Mouse (Mus musculus): ENCODE measurements around the gene Gm47959.
"Not testable (repeated sequence)": the region's sequence is repeated elsewhere in the genome, so short reads cannot be mapped to it uniquely, and the experiment has no call there.

Gene Gm47959

DNA sequence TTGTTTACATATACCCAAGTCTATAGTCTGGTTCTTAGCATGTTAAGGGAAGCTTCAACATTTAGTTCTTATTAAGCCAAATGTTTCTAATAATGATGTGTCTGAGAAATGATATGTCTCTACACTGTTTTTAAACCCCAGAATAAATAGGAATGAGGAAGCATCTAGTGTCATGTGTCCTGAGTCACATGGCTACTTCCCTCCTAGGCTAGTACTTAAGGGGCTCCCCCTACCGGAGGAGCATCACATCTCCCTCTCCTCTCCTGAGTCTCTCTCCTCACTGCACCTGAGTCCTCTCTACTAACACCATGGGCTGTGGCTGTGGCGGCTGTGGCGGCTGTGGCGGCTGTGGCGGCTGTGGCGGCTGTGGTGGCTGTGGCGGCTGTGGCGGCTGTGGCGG lies at the start of gene Gm47959:
Gene Gm47959 (plus strand): TSS at position 243 of the 400 bp plus-strand sequence.
- DNase-seq, result not testable (repeated sequence)

- DNase-seq, result not testable (repeated sequence)
These were observed 44.4 kb upstream of the Gm47959 start, which contains the start of gene Gm7544 for GRCm38 (mm10) chr1:82955913-82956312. Gene Gm7544, minus strand, starts transcription at chr1:82956013.

DNA sequence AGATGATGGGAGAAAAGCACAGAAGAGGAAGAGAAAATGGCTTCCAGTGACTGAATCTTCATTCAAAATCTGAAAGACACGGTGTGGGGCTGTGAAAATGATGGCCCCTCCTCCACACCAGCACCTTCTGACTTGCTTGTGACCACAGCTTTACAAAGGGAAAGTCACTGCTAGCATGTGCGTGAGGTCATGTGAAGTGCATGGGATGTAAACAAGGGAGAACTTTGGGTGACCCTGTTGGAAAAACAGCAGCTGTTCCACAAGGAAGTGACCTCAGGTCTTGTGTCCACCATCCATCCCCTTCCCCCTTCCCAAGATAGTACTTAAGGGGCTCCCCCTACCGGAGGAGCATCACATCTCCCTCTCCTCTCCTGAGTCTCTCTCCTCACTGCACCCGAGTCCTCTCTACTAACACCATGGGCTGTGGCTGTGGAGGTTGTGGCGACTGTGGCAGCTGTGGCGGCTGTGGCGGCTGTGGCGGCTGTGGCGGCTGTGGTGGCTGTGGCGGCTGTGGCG lies 40.4 kb upstream of the Gm47959 start, which contains the start of gene Gm47955:
Gene Gm47955 (plus strand): TSS at position 417 of the 516 bp plus-strand sequence.
- DNase-seq, result no peak

DNA sequence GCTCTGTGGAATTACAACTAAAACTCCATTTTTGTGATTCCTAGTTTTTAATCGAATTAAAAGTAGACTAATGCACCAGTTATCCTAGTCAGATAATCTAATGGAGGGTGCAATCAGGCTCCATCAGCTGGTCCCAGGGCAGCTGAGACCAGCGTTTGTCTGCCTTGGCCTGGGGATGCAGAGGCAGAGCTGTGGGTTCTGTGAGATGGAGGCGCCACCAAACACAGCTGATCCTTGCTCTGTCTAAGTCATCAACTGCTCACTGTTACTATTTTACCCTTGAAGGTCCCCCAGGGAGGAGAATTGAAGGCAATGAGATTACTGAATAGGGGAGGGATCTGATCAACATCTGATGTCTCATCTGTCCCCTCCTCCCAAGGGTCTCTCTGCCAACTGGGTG lies 33.9 kb upstream of the Gm47959 start:
- DNase-seq, result no peak

- DNase-seq, result peak; percentile 52
These were observed 28.3 kb upstream of the Gm47959 start for GRCm38 (mm10) chr1:82972046-82972445.

DNA sequence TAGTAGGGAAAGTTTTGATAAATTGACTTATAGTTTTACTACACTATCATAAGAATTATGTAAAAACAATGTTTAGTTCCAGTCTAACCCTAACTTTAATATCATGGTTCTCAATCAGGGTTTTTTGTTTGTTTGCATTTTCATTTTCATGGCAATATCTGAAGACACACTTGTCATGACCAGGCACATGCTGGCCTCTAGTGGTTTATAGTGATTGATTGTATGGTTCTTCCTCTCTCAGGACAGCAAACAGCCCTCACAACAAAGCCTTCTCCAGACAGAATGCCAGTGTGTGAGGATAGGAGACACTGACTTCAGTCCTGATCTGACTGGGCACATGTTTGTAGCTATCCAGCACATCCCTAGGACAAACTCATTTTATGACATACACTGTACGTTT lies 27.1 kb upstream of the Gm47959 start:
- DNase-seq, result peak; percentile 17

DNA sequence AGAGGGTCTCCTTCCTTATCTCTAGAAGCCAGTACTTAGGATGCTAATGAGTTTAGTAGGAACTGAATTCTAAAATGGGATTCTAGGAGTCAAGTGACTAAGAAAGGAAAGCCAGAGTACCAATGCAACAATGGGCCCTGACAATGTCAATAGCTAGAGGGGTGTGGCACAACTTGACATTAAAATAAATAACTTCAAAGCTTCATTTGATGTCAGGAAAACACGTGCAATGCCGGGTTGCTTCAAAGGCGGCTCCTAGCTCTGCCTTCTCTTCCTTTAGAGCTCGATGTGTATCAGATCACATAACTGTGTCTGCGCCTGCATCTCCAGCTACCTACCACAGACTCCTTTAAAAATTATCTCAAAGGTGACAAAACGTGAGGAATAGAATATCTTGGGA lies 26.4 kb upstream of the Gm47959 start:
- DNase-seq, result no peak

DNA sequence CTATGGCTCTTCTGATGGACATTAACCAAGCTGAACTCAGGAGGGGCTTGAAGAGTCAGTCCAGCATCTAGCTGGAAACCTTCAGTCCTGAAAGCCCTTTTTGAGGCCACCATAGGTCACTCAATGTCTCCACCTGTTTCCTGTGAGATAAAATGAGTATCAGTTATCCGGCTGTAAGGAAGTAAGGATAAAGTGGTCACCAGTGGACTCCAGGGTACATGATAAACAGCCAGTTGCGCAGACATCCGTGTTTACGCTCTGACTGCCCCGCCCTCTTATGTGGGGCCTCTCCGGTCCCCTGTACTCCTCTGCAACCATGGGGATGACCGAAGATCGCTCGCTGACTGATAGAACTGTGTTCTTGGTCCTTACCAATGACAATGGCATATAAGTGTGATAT lies 26.0 kb upstream of the Gm47959 start:
- DNase-seq, result peak; percentile 11

DNA sequence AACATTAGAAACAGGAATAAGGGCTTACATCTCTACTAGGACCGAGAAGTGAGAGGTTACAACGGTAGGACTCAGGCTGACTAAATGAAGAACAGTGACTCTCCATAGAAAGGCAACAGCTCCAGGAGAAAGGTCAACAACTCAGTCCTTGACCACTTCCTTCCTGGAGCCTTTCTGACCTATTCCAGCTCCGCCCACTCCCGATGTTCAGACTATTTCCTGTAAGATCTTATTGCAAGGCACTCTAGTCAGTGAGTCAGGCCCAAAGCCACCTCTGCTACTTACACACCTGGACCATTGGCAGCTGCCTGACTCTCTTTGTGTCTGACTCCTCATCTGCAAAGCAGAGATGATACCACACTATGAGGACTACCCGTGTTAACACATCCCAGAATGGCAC lies 24.6 kb upstream of the Gm47959 start:
- DNase-seq, result peak; percentile 14

DNA sequence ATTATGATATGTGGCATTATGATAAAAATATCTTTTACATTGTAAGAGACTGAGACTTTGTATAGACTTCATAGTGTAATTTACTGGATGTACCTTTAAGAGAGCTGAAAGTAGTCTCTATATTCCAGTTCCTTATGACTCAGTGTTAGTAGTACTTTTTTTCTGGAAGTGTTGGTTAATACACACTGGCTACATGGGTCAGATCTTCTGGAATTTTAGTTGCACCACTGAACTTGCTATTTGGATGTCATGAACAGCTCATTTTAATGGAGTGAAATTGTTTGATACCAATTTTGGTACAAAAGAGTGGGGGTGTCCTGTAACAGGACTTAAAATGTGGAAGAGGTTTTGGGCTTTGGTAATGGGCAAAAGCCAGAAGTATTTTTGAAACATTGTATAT lies 22.5 kb upstream of the Gm47959 start:
- no peak for DNase-seq

GRCm38 (mm10) chr1:82986738-82987137 lies 13.6 kb upstream of the Gm47959 start:
- DNase-seq, result no peak

GRCm38 (mm10) chr1:82987530-82988198 lies 12.7 kb upstream of the Gm47959 start:
- peak; percentile 71 for DNase-seq

DNA sequence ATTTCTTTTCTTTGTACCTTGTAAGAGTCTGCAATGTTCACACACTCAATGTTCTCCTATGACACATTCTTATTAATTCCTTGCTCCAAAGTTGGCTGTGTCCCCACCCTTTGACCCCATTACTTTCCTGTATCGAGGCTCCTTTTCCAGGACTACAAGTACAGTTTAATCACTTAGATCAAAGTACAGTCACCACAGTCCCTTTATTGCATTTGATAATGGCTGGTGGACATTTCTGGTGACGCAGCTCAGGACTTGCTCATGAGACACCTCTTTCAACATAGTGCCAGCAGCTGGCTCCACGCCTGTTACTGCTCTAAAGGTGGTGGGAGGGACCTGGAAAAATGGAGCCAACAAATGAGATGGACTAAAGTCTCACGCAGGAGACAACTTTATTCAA lies 9.3 kb upstream of the Gm47959 start:
- peak; percentile 10 for DNase-seq

DNA sequence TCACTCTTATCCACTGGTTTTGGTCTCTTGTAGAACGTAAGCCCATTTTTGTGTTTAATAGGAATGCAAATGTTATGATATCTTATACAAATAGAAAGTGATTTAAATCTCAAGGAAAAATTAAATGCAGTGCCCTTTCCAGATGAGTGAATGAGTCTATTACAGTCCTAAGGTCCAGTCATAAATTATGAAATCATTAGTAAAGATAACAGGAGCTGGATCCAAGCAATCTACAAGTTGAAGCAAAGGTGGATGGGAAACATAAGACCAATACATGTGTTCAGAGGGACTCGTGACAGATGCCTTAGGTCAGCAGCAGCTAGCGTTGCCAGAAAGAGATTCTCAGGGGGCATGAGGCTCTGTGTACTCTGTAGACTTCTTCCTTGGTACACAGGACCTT lies 8.8 kb upstream of the Gm47959 start:
- DNase-seq, result no peak

DNA sequence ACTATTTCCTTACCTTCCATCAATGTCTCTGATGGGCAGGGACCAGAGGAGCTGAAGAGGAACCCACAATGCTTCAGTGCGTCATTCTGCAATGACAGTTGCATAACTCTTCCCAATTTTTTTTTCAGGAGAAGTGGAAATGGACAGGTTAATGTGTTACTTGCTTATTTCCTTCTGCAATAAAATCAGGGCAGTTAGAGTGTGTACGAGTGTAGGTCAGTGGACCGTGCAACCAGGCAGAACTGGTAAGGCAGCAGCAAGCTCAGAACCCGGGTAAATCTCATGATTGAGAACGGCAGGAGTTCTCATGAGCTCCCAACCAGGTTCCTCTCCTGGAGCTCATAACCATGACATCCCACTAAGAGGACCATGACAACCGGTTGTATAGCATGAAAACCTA lies 8.3 kb upstream of the Gm47959 start:
- peak; percentile 59 for DNase-seq

GRCm38 (mm10) chr1:82993947-82994346 lies 6.4 kb upstream of the Gm47959 start:
- DNase-seq, result no peak

- no peak for DNase-seq
These were observed 6.2 kb downstream of the Gm47959 start for GRCm38 (mm10) chr1:83006218-83007179.

DNA sequence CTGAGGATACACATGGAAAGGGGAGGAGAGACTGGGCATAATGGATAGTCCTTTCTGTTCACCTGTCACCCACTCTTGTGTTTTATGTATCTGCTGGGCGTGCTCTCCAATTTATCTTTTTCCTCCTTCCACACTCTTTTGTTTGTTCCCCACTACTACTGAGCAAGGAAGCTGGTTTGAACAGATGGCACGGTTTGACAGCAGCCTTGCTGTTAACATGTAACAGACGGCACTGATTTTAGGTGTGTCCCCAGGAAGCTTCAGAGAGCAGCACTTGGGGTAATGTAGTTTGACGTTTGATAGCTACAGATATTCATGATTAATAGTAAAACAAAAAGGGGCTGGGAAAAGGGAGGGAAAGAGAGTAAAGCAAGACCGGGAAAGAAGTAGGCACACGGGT lies 7.1 kb downstream of the Gm47959 start:
- DNase-seq, result no peak

- DNase-seq, result no peak
These were observed 14.1 kb downstream of the Gm47959 start for GRCm38 (mm10) chr1:83014477-83014876.

DNA sequence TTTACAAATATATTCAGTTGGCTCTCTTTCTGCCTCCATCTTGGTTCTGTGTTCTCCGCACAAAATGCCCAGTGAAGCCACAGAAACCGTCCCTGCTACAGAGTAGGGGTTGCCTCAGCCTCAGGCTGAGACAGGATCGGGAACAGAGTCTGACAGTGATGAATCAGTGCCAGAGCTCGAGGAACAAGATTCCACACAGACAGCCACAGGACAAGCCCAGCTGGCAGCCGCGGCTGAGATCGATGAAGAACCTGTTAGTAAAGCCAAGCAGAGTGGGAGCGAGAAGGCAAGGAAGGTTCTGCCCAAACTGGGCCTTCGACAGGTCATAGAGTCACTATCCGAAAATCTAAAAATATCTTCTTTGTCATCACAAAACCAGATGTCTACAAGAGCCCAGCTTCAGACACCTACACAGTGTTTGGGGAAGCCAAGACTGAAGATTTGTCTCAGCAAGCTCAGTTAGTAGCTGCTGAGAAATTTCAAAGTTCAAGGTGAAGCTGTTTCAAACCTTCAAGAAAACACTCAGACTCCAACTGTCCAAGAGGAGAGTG lies 15.1 kb downstream of the Gm47959 start:
- no peak for DNase-seq

- peak; percentile 8 for DNase-seq
These were observed 16.2 kb downstream of the Gm47959 start for GRCm38 (mm10) chr1:83016556-83016955.

DNA sequence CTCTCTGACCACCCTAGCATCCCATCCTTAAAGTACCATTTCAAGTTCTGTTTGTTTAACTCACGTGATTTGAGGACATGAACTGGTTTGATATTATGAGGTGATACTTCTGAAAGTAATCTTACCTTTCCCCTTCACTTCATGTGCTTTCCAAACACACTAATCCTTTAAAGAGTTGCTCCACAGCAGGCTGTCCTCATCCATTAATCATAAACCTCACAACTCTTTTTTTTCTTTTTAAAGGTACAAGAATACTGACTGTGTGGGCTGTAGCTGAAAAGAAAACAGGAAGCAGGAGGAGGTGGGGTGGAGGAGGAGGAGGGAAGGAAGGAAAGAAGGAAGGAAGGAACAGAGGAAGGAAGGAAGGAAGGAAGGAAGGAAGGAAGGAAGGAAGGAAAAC lies 31.6 kb downstream of the Gm47959 start:
- DNase-seq, result no peak

- no peak for DNase-seq
These were observed 32.2 kb downstream of the Gm47959 start for GRCm38 (mm10) chr1:83032508-83032907.
